Mouse (Mus musculus): ENCODE measurements around the gene Ephb6. TPM values are rescaled to one million over a fixed set of nuclear protein-coding genes. Genes with fewer than 3 reads are reported as not detected.
A peak's percentile ranks its signal among the peaks of the same experiment; 100 is the strongest.

The Ephb6 gene
- total RNA-seq, 2 experiments from 2014 or later, result 116 to 117 TPM

DNA sequence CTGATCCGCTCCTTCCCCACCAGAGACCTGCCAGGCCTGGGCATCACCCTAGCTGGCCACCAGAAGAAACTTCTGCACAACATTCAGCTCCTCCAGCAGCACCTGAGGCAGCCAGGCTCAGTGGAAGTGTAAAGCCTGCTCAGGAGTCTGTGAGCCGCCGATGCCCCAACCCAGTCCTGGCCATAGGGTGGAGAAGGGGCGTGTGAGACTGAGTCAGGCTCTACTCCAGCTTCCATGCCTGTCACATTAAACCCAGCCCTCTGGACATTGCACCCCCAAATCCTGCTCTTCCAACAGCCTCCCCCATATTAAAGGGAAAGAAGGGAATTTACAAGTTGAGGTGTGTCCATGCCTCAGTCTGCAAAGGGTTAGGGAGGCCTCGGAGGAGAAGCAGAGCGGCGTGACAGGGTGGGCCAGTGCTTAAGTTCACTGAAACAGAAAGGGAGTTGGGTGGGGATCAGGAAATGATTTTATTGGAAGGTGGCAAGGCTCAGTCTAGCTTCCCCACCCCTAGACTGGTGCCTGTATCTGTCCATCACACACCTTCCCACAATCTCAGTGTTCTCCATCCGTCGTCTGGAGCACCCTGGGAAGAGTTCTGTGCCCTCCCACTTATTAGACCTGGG lies 15.0 kb downstream of the Ephb6 start:
- DNase-seq (ENCODE audit: low spot score in 2 of 2), result no peak
- intact Hi-C loops (cut with DNase I), result no loop called here

- no peak for DNase-seq (ENCODE audit: low spot score in 2 of 2)
- intact Hi-C loops (cut with DNase I), result no loop called here
Measured at GRCm38 (mm10) chr6:41621241-41621990, 16.1 kb downstream of the Ephb6 start.

- intact Hi-C loops (cut with DNase I), result no loop called here
- DNase-seq (ENCODE audit: low spot score in 2 of 2), result peak; percentile 47 to 71
Measured at GRCm38 (mm10) chr6:41622661-41623060, 17.4 kb downstream of the Ephb6 start.

- DNase-seq (ENCODE audit: low spot score in 2 of 2), result no peak
- intact Hi-C loops (cut with DNase I), result no loop called here
Measured at GRCm38 (mm10) chr6:41628180-41628579, 22.9 kb downstream of the Ephb6 start.

DNA sequence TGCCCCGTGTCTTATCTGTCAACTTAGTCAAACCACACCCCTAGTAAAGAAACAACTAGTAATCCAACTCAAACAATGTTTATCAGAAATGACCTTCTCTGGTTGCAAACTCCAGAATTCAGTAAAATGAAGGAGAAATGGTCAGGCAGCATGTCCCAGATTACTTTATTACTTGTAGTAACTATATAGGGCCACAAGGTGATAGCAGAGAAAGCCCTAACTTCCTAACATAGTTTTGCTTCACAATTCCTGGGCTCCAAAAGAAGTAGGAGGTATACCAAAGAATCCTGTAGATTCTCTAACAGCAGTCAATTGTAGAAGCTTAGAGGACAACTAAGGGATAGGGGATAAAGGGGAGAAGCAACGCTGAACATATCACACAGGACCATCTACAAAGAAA lies 25.5 kb downstream of the Ephb6 start:
- DNase-seq (ENCODE audit: low spot score in 2 of 2), result no peak
- intact Hi-C loops (cut with DNase I), result loop anchor here (5.0 to 10.0 kb wide), 2 partner anchors 127 to 564 kb away; no protein-coding TSS in a partner anchor

GRCm38 (mm10) chr6:41631549-41631948 lies 26.3 kb downstream of the Ephb6 start:
- intact Hi-C loops (cut with DNase I), result loop anchor here (5.0 to 10.0 kb wide), 2 partner anchors 126 to 563 kb away; no protein-coding TSS in a partner anchor
- peak in 1 of 2 experiments; percentile 86 for DNase-seq (ENCODE audit: low spot score in 2 of 2)

DNA sequence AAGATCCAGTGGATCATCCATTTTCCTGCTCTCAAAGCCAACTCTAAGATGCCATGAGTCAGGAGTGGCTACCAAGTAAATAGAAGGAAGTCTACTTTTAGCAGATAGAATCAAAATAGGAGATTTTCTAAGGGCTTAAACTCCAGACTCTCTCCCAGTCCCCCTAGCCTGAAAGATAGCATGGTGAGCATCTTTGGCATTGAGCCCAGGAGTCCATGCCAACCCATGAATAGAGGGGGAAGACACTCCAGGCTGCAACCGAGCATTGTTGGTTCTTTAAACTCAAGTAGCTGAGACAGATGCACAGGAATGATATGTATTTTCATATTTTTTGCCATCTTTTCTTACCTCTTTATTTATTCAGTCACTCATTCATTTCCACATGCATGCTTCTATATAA lies 29.9 kb downstream of the Ephb6 start:
- intact Hi-C loops (cut with DNase I), result loop anchor here (10.0 kb wide), 1 partner anchor 560 kb away; no protein-coding TSS in a partner anchor
- DNase-seq (ENCODE audit: low spot score in 2 of 2), result no peak

DNA sequence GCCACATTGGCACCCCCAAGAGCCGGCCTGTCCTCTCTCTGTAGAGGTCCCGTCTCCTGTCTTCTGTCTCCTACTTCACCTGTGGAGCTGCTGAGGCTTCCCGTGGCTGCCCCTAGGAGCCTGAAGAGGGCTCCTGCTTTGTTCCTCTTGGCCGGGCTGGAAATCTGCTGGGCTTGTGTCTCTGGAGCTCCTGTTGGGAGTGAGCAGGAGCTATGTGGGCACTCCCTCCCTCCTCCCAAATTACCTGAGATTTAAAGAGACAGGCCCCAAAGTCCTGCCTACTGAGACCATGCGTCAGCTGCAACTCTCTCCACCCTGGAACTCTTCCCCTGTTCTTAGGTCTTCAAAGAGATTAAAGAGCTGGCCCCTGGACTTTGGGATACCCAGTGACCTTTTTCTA lies 30.9 kb downstream of the Ephb6 start, which contains the start of gene Trpv6:
Trpv6 (minus strand) TSS at position 228 of the 400 bp plus-strand sequence.
- intact Hi-C loops (cut with DNase I), result loop anchor here (10.0 kb wide), 1 partner anchor 559 kb away; no protein-coding TSS in a partner anchor
- DNase-seq (ENCODE audit: low spot score in 2 of 2), result no peak

DNA sequence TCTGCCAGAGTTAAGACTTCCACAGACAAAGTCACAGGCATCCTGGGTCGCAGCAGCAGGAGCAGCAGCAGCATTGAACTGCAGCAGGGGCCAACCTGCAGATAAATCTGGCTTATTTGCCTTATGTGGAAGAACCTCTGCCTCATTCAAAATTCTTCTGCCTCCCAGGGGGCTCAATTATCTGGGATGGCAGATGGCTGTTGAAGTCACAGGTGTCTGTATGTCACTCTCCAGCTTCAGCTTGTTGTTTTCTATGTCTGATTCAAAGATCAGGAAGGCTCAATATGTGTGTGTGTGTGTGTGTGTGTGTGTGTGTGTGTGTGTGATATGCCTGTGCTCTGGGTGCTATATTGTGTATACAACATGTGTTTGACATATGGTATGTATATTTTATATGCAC lies 32.1 kb downstream of the Ephb6 start:
- intact Hi-C loops (cut with DNase I), result loop anchor here (10.0 kb wide), 1 partner anchor 557 kb away; no protein-coding TSS in a partner anchor
- DNase-seq (ENCODE audit: low spot score in 2 of 2), result no peak

DNA sequence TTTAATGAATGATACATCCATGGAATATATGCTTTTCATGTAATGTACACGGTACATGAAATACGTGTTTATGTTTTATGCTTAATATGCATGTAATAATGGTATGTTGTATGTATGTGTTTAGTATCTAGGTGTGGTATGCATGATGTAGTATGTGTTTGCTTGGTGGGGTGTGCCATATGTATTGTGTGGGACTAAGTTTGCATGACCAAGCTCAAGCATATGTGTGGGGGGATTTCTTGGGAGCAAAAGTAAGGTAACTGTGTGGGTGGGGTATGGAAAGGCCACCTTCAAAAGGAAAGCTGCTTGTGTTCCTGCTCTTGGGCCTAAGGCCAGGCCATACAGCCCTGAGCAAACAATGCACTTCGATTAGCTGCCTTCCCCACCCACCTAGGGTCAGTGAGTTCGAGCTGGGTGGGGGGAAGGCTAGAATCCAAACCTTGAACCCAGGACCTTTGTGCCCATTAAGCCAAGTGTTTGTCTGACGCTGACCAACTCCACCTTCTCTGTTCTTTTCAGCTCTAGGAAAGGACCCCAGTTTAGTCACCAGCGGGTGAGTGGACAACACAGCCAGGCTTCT lies 32.7 kb downstream of the Ephb6 start:
- no peak for DNase-seq (ENCODE audit: low spot score in 2 of 2)
- intact Hi-C loops (cut with DNase I), result loop anchor here (10.0 kb wide), 1 partner anchor 557 kb away; no protein-coding TSS in a partner anchor

DNA sequence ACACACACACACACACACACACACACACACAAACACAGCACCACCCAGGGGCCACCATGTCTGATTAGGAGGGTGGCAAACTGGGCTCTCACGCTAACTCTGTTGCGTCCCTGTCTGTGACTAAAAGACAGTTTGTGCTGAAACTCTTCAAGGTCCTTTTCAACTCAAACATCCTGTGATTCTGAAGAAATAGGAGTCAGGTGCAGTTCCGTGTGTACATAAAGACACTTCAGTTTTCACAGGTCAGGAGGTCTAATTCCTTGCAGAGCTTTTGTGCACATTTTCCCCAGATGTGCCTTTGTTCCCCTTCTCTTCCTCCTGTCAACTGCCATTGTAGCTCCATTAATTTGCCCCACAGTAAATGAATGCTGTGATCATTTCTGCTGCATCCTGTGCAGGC lies 35.2 kb downstream of the Ephb6 start:
- intact Hi-C loops (cut with DNase I), result no loop called here
- no peak for DNase-seq (ENCODE audit: low spot score in 2 of 2)

GRCm38 (mm10) chr6:41641173-41641866 lies 36.0 kb downstream of the Ephb6 start:
- intact Hi-C loops (cut with DNase I), result no loop called here
- DNase-seq (ENCODE audit: low spot score in 2 of 2), result no peak

DNA sequence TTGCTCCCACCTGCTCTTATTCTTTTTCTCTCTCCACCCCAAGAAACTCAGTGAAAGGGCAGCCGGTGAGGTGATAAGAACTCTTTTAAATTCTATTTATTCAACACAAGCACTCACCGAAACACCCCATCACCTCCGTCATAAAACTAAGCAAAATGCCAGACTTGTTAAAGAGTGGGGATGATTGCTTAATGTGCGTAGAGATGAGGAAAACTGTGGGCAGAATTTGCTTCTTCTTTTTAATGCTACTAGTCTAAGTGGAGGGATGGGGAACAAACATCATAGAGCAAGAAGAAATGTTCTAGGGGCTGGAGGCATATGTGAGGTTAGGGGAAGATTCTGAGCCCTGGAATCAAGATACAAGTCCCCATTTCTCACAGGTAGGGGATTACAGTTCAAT lies 37.5 kb downstream of the Ephb6 start:
- no peak for DNase-seq (ENCODE audit: low spot score in 2 of 2)
- intact Hi-C loops (cut with DNase I), result no loop called here

GRCm38 (mm10) chr6:41643227-41643626 lies 37.9 kb downstream of the Ephb6 start:
- intact Hi-C loops (cut with DNase I), result no loop called here
- DNase-seq (ENCODE audit: low spot score in 2 of 2), result no peak

DNA sequence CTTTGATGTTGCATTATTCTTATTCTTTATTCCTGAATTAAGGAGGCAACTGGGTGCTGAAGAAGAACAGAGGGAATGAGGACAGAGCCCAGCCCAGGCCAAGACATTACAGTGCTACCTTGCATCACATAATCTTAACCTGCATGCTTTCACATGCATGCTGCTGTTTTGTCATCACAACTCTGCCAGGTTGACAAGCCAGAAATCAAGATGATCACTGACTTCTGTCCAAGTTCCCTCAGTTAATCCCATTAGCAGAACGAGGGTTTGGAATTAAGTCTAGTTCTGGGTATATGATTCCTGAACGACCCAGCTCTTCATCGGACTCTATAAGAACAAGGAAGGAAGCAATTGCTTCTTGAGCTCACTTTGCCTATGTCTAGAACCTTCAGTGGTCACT lies 40.9 kb downstream of the Ephb6 start:
- intact Hi-C loops (cut with DNase I), result no loop called here

DNA sequence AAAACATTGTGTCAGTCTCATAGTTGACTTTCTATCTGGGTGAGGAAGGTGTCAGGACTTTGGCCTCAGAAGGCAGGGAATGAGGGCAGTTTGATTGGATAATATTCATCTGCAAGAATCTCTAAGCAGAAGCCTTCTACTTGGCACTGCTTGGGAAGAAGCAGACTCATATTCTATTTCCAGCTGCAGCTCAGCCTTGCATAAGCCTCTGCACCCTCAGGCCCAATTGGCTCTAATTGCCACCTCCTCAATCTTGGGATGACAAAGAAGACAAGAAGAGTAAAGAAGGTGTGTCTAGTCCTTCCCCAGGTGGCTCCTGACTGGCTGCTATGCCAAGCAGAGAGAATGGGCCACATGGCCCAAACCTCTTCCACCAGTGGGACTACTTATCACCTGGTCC lies 41.4 kb downstream of the Ephb6 start:
- DNase-seq (ENCODE audit: low spot score in 2 of 2), result peak in 1 of 2 experiments; percentile 30
- intact Hi-C loops (cut with DNase I), result no loop called here

More for the DNA sequence above, 40.9 kb downstream of the Ephb6 start:
- DNase-seq (ENCODE audit: low spot score in 2 of 2), result no peak

GRCm38 (mm10) chr6:41653173-41653572 lies 47.9 kb downstream of the Ephb6 start:
- no peak for DNase-seq (ENCODE audit: low spot score in 2 of 2)
- intact Hi-C loops (cut with DNase I), result no loop called here

- intact Hi-C loops (cut with DNase I), result no loop called here
- no peak for DNase-seq (ENCODE audit: low spot score in 2 of 2)
Measured at GRCm38 (mm10) chr6:41654648-41655047, 49.4 kb downstream of the Ephb6 start.

GRCm38 (mm10) chr6:41658487-41658886 lies 53.2 kb downstream of the Ephb6 start:
- DNase-seq (ENCODE audit: low spot score in 2 of 2), result no peak
- intact Hi-C loops (cut with DNase I), result no loop called here

GRCm38 (mm10) chr6:41662320-41662719 lies 57.0 kb downstream of the Ephb6 start:
- DNase-seq (ENCODE audit: low spot score in 2 of 2), result peak in 1 of 2 experiments; percentile 4

More at GRCm38 (mm10) chr6:41662320-41662719, 57.0 kb downstream of the Ephb6 start:
- intact Hi-C loops (cut with DNase I), result no loop called here

All from left cerebral cortex, postnatal 25 days (tissue).